7 mouse cellular contexts compared by ENCODE assay signal in genomic region chr4:106847591-106848289, GRCm38 (mm10). TPM values are rescaled to one million over a fixed set of nuclear protein-coding genes. Genes with fewer than 3 reads are reported as not detected.
DNase-seq lines count a peak whose midpoint lies in the region; ATAC-seq and TF ChIP-seq lines count a peak whose summit lies in the region.

No protein-coding gene starts in this region.

- 0 out of 2 replicates have a peak, but pooled peaks cover 6% of the 10 kb centered on the region for H3K27me3 ChIP-seq in G1E (ENCODE audit: insufficient read depth, low read length)
- H3K27me3 ChIP-seq in kidney, adult 2 months (replicated peaks; ENCODE audit: control insufficient read depth, insufficient read depth, low read length), result no peaks in the 10 kb centered on the region
- no peaks in the 10 kb centered on the region for H3K27me3 ChIP-seq in lung, embryonic 15.5 days
- H3K27me3 ChIP-seq in stomach, embryonic 16.5 days (ENCODE audit: control insufficient read depth, insufficient read depth, low read length), result no peaks in the 10 kb centered on the region

- H3K36me3 ChIP-seq in G1E (replicated peaks), result no peaks in the 10 kb centered on the region
- no peaks in the 10 kb centered on the region for H3K36me3 ChIP-seq in kidney, adult 2 months (ENCODE audit: control insufficient read depth, insufficient read depth, low read length)
- H3K36me3 ChIP-seq in lung, embryonic 15.5 days, result no peaks in the 10 kb centered on the region
- H3K36me3 ChIP-seq in stomach, embryonic 16.5 days (ENCODE audit: control insufficient read depth, insufficient read depth, low read length), result no peaks in the 10 kb centered on the region

- H3K9ac ChIP-seq in lung, embryonic 15.5 days, result peak overlapping the region; percentile 32; the same call in 1 of the 2 replicates
- H3K9ac ChIP-seq in stomach, embryonic 16.5 days (ENCODE audit: low read length), result peak overlapping the region; percentile 66

- H3K4me2 ChIP-seq in lung, embryonic 15.5 days, result peak overlapping the region; percentile 54
- peak overlapping the region; percentile 52 for H3K4me2 ChIP-seq in stomach, embryonic 16.5 days (ENCODE audit: low read depth, low read length)

- ATAC-seq in G1E (ENCODE audit: extremely low read depth, insufficient number of reproducible peaks, low FRiP score, poor library complexity, severe bottlenecking), result peak; percentile 63; the same call in 1 of the 2 replicates
- ATAC-seq in lung, embryonic 15.5 days (ENCODE audit: borderline replicate concordance, extremely low read depth, low FRiP score, low TSS enrichment), result peak; percentile 88
- peak; percentile 91 for ATAC-seq in stomach, embryonic 16.5 days (ENCODE audit: insufficient read depth, low FRiP score)

- no peaks in the 10 kb centered on the region for H3K9me3 ChIP-seq in G1E (replicated peaks)
- no peaks in the 10 kb centered on the region for H3K9me3 ChIP-seq in lung, embryonic 15.5 days
- H3K9me3 ChIP-seq in stomach, embryonic 16.5 days (replicated peaks; ENCODE audit: control insufficient read depth, low read length), result no peaks in the 10 kb centered on the region

- no peak for TF ChIP-seq POLR2A in kidney, adult 2 months (IDR thresholded peaks at IDR 0.05; ENCODE audit: low read depth, low read length)

- H3K4me1 ChIP-seq in G1E (ENCODE audit: insufficient read depth, low read depth, low read length), result peaks cover 56% of the 10 kb centered on the region
- H3K4me1 ChIP-seq in kidney, adult 2 months (ENCODE audit: control insufficient read depth, insufficient read depth, low read length), result peaks cover 3% of the 10 kb centered on the region
- peaks cover 26% of the 10 kb centered on the region for H3K4me1 ChIP-seq in lung, embryonic 15.5 days
- peaks cover 27% of the 10 kb centered on the region for H3K4me1 ChIP-seq in stomach, embryonic 16.5 days (ENCODE audit: control insufficient read depth, insufficient read depth, low read length)

- 35% methylated on average over 9 of the region's 9 CpGs for WGBS in kidney, adult 2 months
- 8% methylated on average over 9 of the region's 9 CpGs for WGBS in lung, embryonic 15.5 days
- WGBS in stomach, embryonic 16.5 days, result 8% methylated on average over 9 of the region's 9 CpGs

- H3K27ac ChIP-seq in kidney, adult 2 months (ENCODE audit: insufficient read depth, low read depth, low read length), result no peak overlapping the region; the same call in 1 of the 2 replicates
- peak overlapping the region; percentile 98 for H3K27ac ChIP-seq in lung, embryonic 15.5 days
- peak overlapping the region; percentile 89 for H3K27ac ChIP-seq in stomach, embryonic 16.5 days (ENCODE audit: low read length)

- peak; percentile 69 for DNase-seq in G1E (ENCODE audit: low spot score)
- DNase-seq in embryo, embryonic 10 days (ENCODE audit: low spot score), result peak; percentile 68
- DNase-seq in heart, adult 18-20 months, result peak; percentile 63 to 72
- DNase-seq in kidney, adult 2 months, result peak; percentile 78
- DNase-seq in right cerebral cortex, postnatal 14 days, result no peak

- no peak for TF ChIP-seq CTCF in G1E (IDR thresholded peaks at IDR 0.05; ENCODE audit: low read depth, low read length)
- no peak for TF ChIP-seq CTCF in kidney, adult 2 months (conservative IDR thresholded peaks at IDR 0.05; ENCODE audit: insufficient read depth, insufficient read length, low read depth, low read length)

- H3K4me3 ChIP-seq in G1E (ENCODE audit: low read depth, low read length), result peak overlapping the region; percentile 66; the same call in 1 of the 2 replicates
- no peak overlapping the region for H3K4me3 ChIP-seq in kidney, adult 2 months (ENCODE audit: insufficient read depth, low read depth, low read length)
- H3K4me3 ChIP-seq in lung, embryonic 15.5 days, result no peak overlapping the region
- H3K4me3 ChIP-seq in stomach, embryonic 16.5 days (replicated peaks; ENCODE audit: low read length), result 0 out of 2 replicates have a peak overlapping the region, but pooled peaks have one; percentile 1

RNA-seq across cellular contexts. Expression of gene Acot11, which starts 42.9 kb away (rescaled TPM):
- not detected in 2 replicates for total RNA-seq in G1E (2014; fragmentation: Nextera tagmentation)
- 0.11 and 0.52 TPM in 2 replicates for total RNA-seq in G1E (2017)
- polyA plus RNA-seq in G1E (2012), result 0.02 and 0.03 TPM in 2 replicates
- 10 to 100 TPM; 24.2 to 38.0 TPM for total RNA-seq in heart, adult 18-20 months (2021)
- polyA plus RNA-seq in kidney, adult 2 months (2012; rRNA removed), result 18.2 and 20.2 TPM in 2 replicates
- polyA plus RNA-seq in lung, embryonic 15.5 days (2015; fragmentation: Nextera tagmentation; extraction: Ambion mirVana), result 1.4 TPM in 2 replicates
- 7.9 and 10.5 TPM in 2 replicates for polyA plus RNA-seq in stomach, embryonic 16.5 days (2015; fragmentation: Nextera tagmentation; extraction: Ambion mirVana)

Comparison
In these comparisons a context has a peak if more than half of its experiments do, and no peak if none do; other contexts are left out.
1. H3K4me3 ChIP-seq: peak in G1E (single experiment) and stomach, embryonic 16.5 days (single experiment); none in kidney, adult 2 months (single experiment) and lung, embryonic 15.5 days (single experiment).
2. Peak in every context shown above with its lines, with median percentiles within 50 percentile points of each other: ATAC-seq.